Mouse (Mus musculus): Measurements from ENCODE around the gene Ccdc66.
A peak's percentile ranks its signal among the peaks of the same experiment; 100 is the strongest.

Gene Ccdc66

DNA sequence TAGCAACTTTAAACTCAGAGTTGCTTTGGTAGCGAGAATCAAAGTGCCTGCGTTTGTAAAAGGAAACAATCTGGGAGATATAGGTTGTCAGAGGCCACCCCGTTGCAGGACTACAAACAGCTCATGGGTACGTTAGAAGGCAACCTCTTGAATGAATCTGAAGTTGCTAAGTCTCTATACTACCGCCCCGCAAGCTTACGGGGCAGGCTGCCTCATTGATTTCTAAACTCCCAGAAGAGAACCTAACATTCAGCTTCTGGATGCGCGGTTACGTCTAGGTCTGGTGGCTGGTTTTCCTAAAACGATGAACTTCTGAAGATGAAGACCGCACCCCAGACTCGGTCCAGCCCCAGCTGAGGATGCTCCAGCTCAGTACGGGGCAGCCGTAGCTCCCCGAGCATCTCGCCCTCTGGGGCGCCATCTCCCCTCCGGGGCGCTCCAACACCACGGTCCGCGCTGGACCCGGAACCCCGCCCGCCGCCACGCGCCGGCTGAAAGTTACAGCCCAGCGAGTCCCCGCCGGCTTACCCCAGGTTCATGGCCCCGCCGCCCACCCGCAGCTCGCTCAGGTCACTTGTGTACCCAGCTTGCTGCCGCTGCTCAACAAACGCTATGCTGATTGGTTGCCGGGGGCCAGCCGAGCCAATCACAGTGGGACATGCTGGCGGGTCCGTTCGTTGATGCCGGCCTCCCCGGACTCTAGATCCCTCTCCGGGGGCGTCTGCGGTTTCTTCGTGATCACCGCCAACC is at the start of gene Ccdc66:
TSS of gene Ccdc66 (minus strand) at position 567 of the 750 bp plus-strand sequence.
- peak; percentile 95 for DNase-seq (ENCODE audit: low spot score)

DNA sequence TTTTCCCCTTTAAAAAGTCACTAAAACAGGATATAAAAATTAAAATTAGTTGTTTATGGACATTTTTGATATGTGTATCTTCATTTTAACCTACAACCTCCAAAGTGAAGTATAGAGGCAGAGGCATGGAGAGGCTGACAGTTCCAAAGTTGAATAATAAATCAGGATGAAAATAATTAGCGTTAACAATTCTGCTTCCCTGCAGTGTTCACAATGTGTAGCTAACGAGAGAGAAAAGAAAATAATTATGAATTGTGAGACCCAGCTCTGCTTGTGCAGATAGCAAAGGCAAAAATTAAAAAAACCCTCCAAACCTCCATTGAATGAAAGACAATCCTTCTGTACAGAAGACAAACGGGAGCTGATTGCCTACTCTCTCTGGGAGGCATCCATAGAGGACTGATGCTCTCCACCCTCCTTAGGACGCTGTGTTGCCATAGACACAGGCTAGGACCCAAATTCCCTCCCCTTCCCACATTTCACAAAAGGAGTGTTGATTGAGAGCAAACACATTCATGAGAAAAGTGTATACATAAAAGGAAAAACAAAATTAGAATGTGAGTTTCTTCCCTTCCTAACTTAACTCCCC is 35.7 kb upstream of the Ccdc66 start:
- DNase-seq (ENCODE audit: low spot score): no peak

DNA sequence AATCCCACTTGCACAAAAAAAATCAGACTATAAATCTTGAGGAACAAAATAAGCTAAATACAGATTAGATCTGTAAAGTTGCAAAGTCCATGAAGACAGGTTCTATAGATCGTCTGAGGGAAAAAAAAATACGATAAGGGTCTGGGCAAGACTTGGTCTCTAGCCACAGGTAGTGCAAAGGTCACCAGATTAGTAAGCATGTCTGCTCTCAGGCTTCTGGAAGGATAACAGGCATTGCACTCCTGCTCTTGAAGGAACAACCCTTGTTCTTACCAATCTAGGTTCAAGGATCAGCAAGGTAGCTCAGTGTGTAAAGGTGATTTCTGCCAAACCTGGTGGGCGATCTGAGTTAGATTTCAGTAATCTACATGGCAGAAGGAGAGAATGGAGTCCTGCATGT is 28.2 kb upstream of the Ccdc66 start:
- no peak for DNase-seq (ENCODE audit: low spot score)

DNA sequence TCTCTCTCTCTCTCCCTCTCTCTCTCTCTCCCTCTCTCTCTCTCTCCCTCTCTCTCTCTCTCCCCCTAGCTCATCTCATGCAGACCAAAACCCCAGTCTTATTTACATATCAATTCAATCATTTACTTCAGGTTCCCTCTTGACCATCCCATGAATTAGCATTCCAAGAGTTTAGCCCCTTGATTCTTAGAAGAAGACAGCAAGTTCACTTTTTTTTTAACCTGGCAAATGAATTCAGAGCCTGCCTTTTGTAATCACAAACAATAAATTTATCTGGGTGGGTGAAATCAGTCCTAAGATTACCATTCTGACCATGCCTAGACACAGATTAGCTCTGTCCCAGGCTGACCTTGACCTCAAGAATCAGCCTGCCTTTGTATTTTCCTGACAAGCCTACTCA is 16.3 kb upstream of the Ccdc66 start:
- DNase-seq (ENCODE audit: low spot score): no peak

DNA sequence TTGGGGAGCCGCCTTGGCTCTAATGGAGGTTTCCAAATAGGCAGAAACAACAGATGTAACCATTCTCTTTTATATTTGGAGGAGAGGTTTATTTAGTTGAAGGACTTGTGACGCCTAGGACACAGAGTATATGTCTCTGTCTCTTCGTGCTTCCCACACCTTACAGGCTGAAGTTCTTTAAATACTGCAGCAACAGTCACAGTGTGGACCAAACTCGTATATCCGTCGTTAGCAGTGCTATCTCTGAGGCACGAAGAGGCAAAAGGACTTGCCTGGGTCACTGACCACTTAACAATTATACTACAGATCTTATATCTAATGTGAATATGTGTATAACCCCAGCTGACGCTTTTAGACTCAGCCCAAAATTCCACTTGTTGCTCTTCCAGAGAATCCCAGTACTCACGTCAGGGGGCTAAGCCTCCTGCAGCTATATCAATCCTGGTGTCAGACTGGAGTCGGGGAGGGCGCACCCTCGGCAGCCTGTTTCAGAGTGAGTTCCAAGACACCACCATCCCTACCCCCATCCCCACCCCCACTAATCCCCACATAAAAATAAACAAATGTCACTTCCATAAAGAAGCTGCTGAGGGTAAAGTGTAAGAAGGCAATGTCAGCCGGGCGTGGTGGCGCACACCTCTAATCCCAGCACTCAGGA is 513 bp upstream of the Ccdc66 start:
- no peak for DNase-seq (ENCODE audit: low spot score)

DNA sequence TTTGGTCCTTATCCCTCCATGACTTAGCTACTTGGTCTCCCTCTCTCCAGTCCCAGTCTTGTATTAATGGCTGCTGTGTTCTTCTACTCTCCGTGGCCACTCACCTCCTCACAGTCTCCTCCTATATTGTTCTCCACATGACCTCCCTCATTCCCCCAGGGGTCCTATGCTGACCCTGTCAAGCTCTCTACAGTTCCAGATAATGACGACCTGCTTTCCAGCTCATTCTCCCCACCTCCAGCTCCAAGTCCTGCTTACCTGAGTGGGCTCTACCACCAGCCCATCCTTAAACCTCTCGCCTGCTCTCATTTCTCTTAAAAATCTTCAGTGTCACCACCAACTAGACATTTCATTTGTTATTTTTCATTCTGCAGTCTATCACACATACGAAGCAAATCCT is 7.2 kb downstream of the Ccdc66 start:
- no peak for DNase-seq (ENCODE audit: low spot score)

DNA sequence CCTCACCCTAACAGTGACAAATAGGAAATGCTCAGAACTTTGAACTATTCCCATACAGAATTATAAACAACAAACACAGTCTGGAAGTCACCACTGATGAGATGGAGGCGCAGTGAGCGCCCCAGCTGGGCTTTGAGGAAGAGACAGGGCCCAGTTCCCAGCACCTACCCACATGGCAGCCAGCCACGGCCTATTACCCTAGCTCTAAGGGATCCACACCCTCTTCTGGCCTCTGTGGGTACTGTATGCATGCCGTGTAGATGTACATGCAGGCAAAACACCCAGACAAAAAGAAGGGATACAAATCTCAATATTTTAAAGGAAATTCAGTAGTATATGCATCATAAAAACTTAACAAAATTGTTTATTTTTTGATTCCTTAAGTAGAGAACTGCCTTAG is 14.7 kb downstream of the Ccdc66 start:
- DNase-seq (ENCODE audit: low spot score): no peak

DNA sequence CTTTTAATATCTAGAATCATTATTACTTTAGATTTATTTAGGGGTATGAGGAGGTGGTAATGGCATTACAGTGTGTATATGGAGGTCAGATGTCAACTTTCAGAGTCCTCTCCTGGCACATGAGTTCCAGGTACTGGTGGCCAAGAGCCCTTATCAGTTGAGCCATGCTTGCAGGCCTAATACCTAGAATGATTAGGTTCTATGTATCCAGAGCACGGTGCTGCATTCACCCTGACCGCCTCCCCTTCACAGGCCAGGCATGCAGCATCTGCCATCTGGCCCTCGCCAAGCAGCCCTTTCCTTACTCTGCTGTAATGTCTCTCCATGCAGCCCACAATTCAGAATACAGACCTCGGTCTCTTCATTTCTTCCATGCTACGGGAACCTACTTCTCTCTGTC is 16.9 kb downstream of the Ccdc66 start:
- DNase-seq (ENCODE audit: low spot score): no peak

DNA sequence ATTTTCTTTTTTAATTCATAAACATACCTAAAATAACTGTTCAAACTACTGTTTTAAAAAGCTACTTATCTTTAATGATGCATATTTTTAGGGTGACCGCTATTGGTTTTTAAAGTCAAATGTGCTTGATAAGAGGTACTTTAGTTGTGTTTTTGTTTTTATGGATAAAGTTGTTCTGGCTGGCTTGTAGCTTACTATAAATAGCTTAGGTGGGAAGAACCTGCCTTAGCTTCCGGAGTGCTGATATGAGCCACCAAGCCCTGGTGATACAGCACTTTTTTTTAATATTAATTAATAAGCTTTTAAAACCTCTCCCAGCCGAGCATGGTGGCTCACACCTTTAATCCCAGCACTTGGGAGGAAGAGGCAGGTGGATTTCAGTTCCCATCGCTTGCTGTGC is 61.3 kb downstream of the Ccdc66 start:
- DNase-seq (ENCODE audit: low spot score): no peak

DNA sequence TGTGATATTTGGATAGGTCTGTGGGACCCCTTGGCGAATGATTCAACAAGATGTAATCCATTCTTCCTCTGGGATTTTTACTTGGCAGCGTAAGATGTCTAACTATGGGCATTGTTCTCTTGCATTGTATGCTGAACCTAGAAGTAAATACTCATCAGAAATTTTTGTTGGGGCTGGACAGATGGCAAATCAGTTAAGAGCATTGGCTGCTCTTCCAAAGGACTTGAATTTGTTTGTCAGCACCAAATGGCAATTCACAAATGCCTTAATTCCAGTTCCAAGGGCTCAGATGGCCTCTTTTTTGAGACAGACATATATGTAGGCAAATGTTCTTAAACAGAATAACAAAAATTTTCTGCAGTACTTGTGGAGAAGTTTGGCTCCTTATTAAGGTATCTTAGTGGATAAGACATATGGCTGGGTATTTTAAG is 63.4 kb downstream of the Ccdc66 start:
- no peak for DNase-seq (ENCODE audit: low spot score)

DNA sequence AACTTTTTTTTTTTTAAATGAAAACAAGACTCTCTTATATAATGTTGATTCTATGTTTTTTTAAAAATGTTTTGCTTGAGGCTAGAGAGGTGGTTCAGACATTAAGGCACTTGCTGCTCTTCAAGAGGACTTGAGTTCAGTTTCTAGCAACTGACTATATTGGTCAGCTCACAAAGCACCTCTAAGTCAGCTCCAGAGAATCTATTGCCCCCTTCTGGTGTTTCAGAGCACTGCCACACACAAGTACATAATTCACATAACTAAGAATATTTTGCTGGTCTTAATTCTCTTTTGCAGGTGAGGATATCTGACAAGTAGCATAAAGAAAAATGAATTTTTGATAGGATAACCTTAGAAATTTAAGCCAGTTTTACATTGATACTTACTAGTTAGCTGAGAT is 67.3 kb downstream of the Ccdc66 start:
- DNase-seq (ENCODE audit: low spot score): no peak

DNA sequence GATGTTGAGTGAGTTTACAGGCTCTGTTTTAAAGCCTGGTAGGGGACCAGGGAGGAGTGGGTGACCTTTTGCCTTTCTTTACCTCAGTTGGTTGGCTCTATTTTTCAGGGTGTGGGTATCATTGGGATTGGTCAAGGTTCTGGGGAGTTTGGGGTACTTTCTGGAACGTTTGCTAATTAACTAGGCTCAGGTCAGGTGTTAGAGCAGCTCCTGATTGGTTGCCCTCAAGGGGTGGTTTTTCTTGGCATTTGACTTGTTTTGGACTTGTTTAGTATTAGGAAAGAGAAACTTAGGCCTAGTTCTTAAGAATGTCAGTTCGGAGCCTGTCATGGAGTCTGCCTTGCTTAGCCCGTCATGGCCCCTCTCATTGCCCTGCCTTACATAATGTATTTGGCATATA is 71.4 kb downstream of the Ccdc66 start:
- DNase-seq (ENCODE audit: low spot score): no peak

DNA sequence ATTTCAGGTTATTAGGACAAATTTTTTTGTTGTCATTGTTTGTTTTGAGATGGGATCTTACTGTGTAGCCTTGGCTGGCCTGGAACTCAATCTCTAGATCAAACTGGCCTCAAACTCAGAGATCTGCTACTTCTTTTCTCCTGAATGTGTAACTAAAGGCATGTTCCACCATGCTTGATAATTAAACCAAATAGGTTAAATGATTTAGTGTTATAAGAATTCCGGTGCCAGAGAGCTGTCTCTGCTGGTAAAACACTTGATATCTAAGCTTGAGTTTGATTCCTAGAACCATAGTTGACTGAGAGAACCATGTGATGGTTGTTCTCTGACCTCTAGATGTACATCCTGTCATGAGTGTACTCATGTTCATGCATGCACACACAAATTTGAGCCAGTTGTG is 72.1 kb downstream of the Ccdc66 start:
- no peak for DNase-seq (ENCODE audit: low spot score)

DNA sequence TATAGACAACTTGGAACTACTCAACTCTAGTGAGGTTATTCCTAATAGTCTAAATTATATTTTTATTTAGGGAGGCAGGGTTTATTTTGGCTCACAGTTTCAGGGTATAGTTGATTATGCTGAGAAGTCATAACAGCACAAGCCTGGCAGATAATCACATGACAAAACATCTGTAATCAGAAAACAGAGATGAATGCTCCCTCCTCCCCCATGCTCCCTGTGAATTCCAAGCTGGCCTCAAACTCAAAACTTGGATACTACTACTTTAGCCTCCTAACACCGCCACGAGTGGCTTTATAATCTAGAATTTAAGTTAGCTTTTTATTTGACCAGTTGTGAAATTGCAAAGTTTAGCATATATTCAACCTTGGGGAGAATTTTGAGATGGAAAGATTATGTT is 76.2 kb downstream of the Ccdc66 start:
- DNase-seq (ENCODE audit: low spot score): no peak
